Mouse (Mus musculus) kidney, embryonic 16.5 days (tissue): ENCODE data around the gene Rce1. TPM values are rescaled to one million over a fixed set of nuclear protein-coding genes. Genes with fewer than 3 reads are reported as not detected.
A peak's percentile ranks its signal among the peaks of the same experiment; 100 is the strongest.

Experiments used
- ATAC-seq: fragments of 200-750 bp; cut with Nextera tagmentation; 2 replicates; pipeline ENCODE4 v1.8.0; 2017; ENCODE audit warnings: moderate TSS enrichment; ENCODE audit not compliant: low FRiP score, low TSS enrichment
- H3K27ac ChIP-seq: fragments of 300-500 bp; sonication (generic); 2 replicates; pipeline ENCODE4 v1.5.1; 2014; ENCODE audit warnings: low read length
- H3K27me3 ChIP-seq: fragments of 300-500 bp; sonication (generic); 2 replicates; pipeline ENCODE4 v1.6.1; 2014; ENCODE audit warnings: low read length, control low read depth, mixed read lengths; ENCODE audit not compliant: insufficient read depth
- H3K36me3 ChIP-seq: fragments of 300-500 bp; sonication (generic); 2 replicates; pipeline ENCODE4 v1.6.1; 2014; ENCODE audit warnings: low read length, control low read depth, mixed read lengths; ENCODE audit not compliant: insufficient read depth
- H3K4me1 ChIP-seq: fragments of 300-500 bp; sonication (generic); 2 replicates; pipeline ENCODE4 v1.6.1; 2014; ENCODE audit warnings: low read length, control low read depth, mixed read lengths; ENCODE audit not compliant: insufficient read depth
- H3K4me2 ChIP-seq: fragments of 300-500 bp; sonication (generic); replicated peaks from 2 replicates; pipeline ENCODE4 v1.6.1; 2014; ENCODE audit warnings: low read depth, low read length
- H3K4me3 ChIP-seq: fragments of 300-500 bp; sonication (generic); 2 replicates; pipeline ENCODE4 v1.5.1; 2014; ENCODE audit warnings: mild to moderate bottlenecking, low read length
- H3K9ac ChIP-seq: fragments of 300-500 bp; sonication (generic); replicated peaks from 2 replicates; pipeline ENCODE4 v1.6.1; 2014; ENCODE audit warnings: low read length
- H3K9me3 ChIP-seq: fragments of 300-500 bp; sonication (generic); 2 replicates; pipeline ENCODE4 v1.6.1; 2016; ENCODE audit warnings: low read length, control low read depth
- WGBS: fragments of 180-500 bp; shearing (Covaris S2); extraction: QIAGEN DNeasy Blood & Tissue Kit; methylation state at CpG from one replicate; pipeline ENCODE4 v1.1.7; 2014; 5-methylcytosine and 5-hydroxymethylcytosine counted together
- polyA plus RNA-seq: library from polyadenylated mRNA; unstranded; fragments of >200 nt; fragmentation: Nextera tagmentation; extraction: Ambion mirVana; gene quantifications from 2 replicates; pipeline ENCODE4 v1.2.1, GENCODE M21; 2015

The Rce1 gene
- polyA plus RNA-seq, 1 experiment from 2014 or later, result 96.0 TPM

- Histone ChIP-seq H3K9ac (peak overlapping the region; percentile 92), H3K36me3 (peaks cover 25% of the 10 kb centered on the region), H3K4me2 (peak overlapping the region; percentile 86), H3K4me3 (peak overlapping the region; percentile 91), H3K9me3 (no peaks in the 10 kb centered on the region), H3K27me3 (no peaks in the 10 kb centered on the region), H3K4me1 (peaks cover 36% of the 10 kb centered on the region), H3K27ac (peak overlapping the region; percentile 94)
- WGBS, result 18% methylated on average over 38 of the region's 49 CpGs
- ATAC-seq, result 0 out of 2 replicates have a peak, but pooled peaks have one; percentile 8
Measured at GRCm38 (mm10) chr19:4614305-4615150, 10.9 kb downstream of the Rce1 start.

GRCm38 (mm10) chr19:4613464-4614304 lies 11.8 kb downstream of the Rce1 start:
- Histone ChIP-seq H3K27me3 (no peaks in the 10 kb centered on the region), H3K9me3 (no peaks in the 10 kb centered on the region), H3K36me3 (peaks cover 25% of the 10 kb centered on the region), H3K9ac (0 out of 2 replicates have a peak overlapping the region, but pooled peaks have one; percentile 92), H3K4me2 (peak overlapping the region; percentile 86), H3K27ac (peak overlapping the region; percentile 94; the same call in 1 of the 2 replicates), H3K4me3 (peak overlapping the region; percentile 91; the same call in 1 of the 2 replicates), H3K4me1 (peaks cover 36% of the 10 kb centered on the region)
- no peak for ATAC-seq
- WGBS, result 76% methylated on average over 33 of the region's 33 CpGs

DNA sequence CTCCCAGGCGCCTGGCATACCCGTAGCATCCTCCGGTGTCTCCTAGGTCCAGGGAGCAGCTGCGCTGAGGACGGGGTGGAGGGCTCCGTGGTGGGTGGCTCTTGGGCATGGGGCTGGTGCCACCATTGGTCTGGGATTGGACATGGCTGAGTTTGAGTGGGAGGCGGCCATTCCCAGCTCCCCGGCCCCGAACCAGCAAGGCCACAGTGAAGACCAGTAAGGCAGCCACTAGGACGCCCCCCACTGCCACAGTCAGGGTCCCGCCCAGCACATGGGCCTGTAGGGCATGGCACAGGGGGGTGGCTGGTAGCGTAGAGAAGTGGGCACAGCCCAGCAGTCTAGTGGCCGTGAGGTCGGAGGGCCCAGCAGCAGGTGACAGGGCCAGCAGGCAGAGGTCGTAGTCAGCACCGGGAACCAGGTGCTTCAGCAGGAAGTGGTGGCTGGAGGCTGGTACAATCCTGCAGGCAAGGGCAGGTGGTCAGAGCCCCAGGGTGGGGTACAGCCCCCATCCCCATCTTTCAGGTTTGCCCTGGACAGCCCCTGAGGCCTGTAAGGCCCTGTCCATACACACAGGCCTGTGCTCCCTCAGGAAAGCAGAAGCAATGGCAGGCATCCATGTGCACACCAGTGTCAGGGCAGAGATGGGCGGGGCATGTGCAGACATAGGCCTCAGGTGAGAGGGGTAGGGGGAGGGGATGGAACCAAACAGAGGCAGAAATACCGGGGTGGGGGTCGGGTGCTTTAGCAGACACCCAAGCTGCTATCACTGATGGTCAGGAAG lies 13.1 kb downstream of the Rce1 start:
- Histone ChIP-seq H3K4me1 (peaks cover 36% of the 10 kb centered on the region), H3K27me3 (no peaks in the 10 kb centered on the region), H3K4me2 (no peak overlapping the region), H3K9ac (0 out of 2 replicates have a peak overlapping the region, but pooled peaks have one; percentile 19), H3K27ac (no peak overlapping the region), H3K36me3 (peaks cover 25% of the 10 kb centered on the region), H3K4me3 (no peak overlapping the region), H3K9me3 (no peaks in the 10 kb centered on the region)
- 83% methylated on average over 19 of the region's 19 CpGs for WGBS
- ATAC-seq, result no peak

GRCm38 (mm10) chr19:4610109-4610508 lies 15.3 kb downstream of the Rce1 start:
- peaks cover 26% of the 10 kb centered on the region for H3K4me1 ChIP-seq
- WGBS, result 53% methylated on average over 4 of the region's 4 CpGs
- no peak overlapping the region for H3K4me2 ChIP-seq
- no peaks in the 10 kb centered on the region for H3K27me3 ChIP-seq
- ATAC-seq, result no peak
- H3K27ac ChIP-seq, result no peak overlapping the region
- H3K9me3 ChIP-seq, result no peaks in the 10 kb centered on the region
- peaks cover 25% of the 10 kb centered on the region for H3K36me3 ChIP-seq
- no peak overlapping the region for H3K9ac ChIP-seq
- H3K4me3 ChIP-seq, result no peak overlapping the region

- ATAC-seq, result no peak
- Histone ChIP-seq H3K4me1 (peaks cover 17% of the 10 kb centered on the region; the same call in 1 of the 2 replicates), H3K36me3 (peaks cover 20% of the 10 kb centered on the region), H3K4me3 (no peak overlapping the region), H3K4me2 (no peak overlapping the region), H3K27me3 (no peaks in the 10 kb centered on the region), H3K27ac (no peak overlapping the region), H3K9ac (no peak overlapping the region), H3K9me3 (no peaks in the 10 kb centered on the region)
- WGBS, result 83% methylated on average over 4 of the region's 4 CpGs
Measured at GRCm38 (mm10) chr19:4608511-4608910, 16.9 kb downstream of the Rce1 start.

- no peaks in the 10 kb centered on the region for H3K27me3 ChIP-seq
- 91% methylated on average over 12 of the region's 12 CpGs for WGBS
- no peak overlapping the region for H3K4me2 ChIP-seq
- H3K36me3 ChIP-seq, result peaks cover 13% of the 10 kb centered on the region
- H3K9ac ChIP-seq, result no peak overlapping the region
- ATAC-seq, result no peak
- peaks cover 7% of the 10 kb centered on the region; the same call in 1 of the 2 replicates for H3K4me1 ChIP-seq
- no peaks in the 10 kb centered on the region for H3K9me3 ChIP-seq
- no peak overlapping the region for H3K4me3 ChIP-seq
- H3K27ac ChIP-seq, result no peak overlapping the region
Measured at GRCm38 (mm10) chr19:4607406-4607805, 18.0 kb downstream of the Rce1 start.

- no peak overlapping the region for H3K4me3 ChIP-seq
- no peak overlapping the region for H3K27ac ChIP-seq
- no peaks in the 10 kb centered on the region for H3K27me3 ChIP-seq
- no peaks in the 10 kb centered on the region for H3K36me3 ChIP-seq
- H3K9ac ChIP-seq, result no peak overlapping the region
- 41% methylated on average over 4 of the region's 4 CpGs for WGBS
- no peaks in the 10 kb centered on the region for H3K9me3 ChIP-seq
- peaks cover 6% of the 10 kb centered on the region; the same call in 1 of the 2 replicates for H3K4me1 ChIP-seq
- H3K4me2 ChIP-seq, result no peak overlapping the region
- ATAC-seq, result no peak; the same call in 1 of the 2 replicates
Measured at GRCm38 (mm10) chr19:4605654-4606053, 19.8 kb downstream of the Rce1 start.

- no peaks in the 10 kb centered on the region for H3K27me3 ChIP-seq
- no peaks in the 10 kb centered on the region for H3K9me3 ChIP-seq
- no peaks in the 10 kb centered on the region for H3K36me3 ChIP-seq
- H3K27ac ChIP-seq, result no peak overlapping the region
- H3K4me3 ChIP-seq, result no peak overlapping the region
- WGBS, result 37% methylated on average over 24 of the region's 24 CpGs
- H3K4me2 ChIP-seq, result no peak overlapping the region
- peak; percentile 86 for ATAC-seq
- H3K4me1 ChIP-seq, result peaks cover 6% of the 10 kb centered on the region; the same call in 1 of the 2 replicates
- no peak overlapping the region for H3K9ac ChIP-seq
Measured at GRCm38 (mm10) chr19:4603801-4604723, 21.4 kb downstream of the Rce1 start.
